Mouse (Mus musculus): ENCODE data around the gene Ulk4. TPM values are rescaled to one million over a fixed set of nuclear protein-coding genes. Genes with fewer than 3 reads are reported as not detected.

The Ulk4 gene
- polyA plus RNA-seq, 2 experiments, result 0.40 to 30.5 TPM

DNA sequence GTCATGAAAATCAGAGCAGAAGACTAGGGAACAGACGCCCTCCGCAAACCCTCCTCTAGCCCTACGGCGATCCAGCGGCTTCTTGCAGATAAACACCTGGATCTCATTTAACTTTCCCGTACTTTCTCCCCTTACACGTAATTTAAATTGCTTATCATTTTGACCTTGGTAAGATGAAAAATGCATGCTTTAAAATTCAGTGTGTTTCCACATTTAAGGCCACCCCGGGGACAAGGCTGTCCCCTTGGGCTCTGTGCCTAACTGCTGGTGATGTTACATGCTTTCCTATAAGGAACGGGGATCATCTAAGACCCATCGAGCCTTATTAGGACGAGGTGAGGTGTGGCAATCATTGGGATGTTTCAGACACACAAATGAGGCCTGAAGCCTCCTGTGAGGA, 256.6 kb downstream of the Ulk4 start:
- no peak overlapping the region for H3K9ac ChIP-seq (replicated peaks)
- ATAC-seq (ENCODE audit: insufficient read depth), result no peak

DNA sequence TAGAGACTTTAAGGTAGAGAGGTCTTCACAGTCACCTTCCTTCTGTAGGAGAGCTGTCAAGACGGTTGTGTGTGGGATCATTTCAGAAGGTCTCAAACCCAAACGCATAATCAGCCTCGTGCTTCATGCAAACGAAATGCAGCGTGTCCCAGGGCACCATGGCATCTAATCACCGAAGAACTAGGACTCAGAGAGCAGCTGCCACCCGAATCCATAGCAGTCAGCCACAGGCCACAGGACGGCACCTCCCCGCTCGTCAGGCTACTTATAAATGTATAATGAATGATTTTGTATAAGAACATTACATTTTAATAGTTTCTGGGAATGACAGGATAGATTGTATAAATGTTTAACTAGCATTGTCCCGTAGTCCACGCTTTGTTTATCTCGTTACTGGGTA, 257.1 kb downstream of the Ulk4 start:
- no peak for TF ChIP-seq CTCF (IDR thresholded peaks at IDR 0.05; ENCODE audit: low read depth)
- TF ChIP-seq EP300 (IDR thresholded peaks at IDR 0.05; ENCODE audit: low read depth), result no peak
- H3K4me1 ChIP-seq (replicated peaks; ENCODE audit: control insufficient read depth in 2 of 2, insufficient read depth in 2 of 2, low read length in 1 of 2), result peaks cover 0 to 16% of the 10 kb centered on the region in 2 experiments; a peak in 2 of 4 replicates
- no peak overlapping the region for H3K4me2 ChIP-seq (ENCODE audit: low read depth)
- no peak overlapping the region for H3K9ac ChIP-seq (replicated peaks)
- 71% methylated on average over 13 of the region's 13 CpGs for WGBS (ENCODE audit: insufficient replicate concordance)
- no peak for DNase-seq (ENCODE audit: low read depth in 3 of 3, low spot score in 3 of 3)
- H3K27ac ChIP-seq, result no peak overlapping the region
- no peak overlapping the region for H3K4me3 ChIP-seq (ENCODE audit: insufficient read depth in 1 of 2, low read depth in 2 of 2, low read length in 2 of 2)
- ATAC-seq (ENCODE audit: insufficient read depth), result no peak
- no peaks in the 10 kb centered on the region for H3K27me3 ChIP-seq (ENCODE audit: control insufficient read depth, insufficient read depth, low read length)
- H3K9me3 ChIP-seq (ENCODE audit: control insufficient read depth, low read length), result no peaks in the 10 kb centered on the region
- no peaks in the 10 kb centered on the region for H3K36me3 ChIP-seq (replicated peaks; ENCODE audit: control insufficient read depth, insufficient read depth, low read depth)

More for the DNA sequence above, 256.6 kb downstream of the Ulk4 start:
- peaks cover 0 to 16% of the 10 kb centered on the region in 2 experiments; a peak in 2 of 4 replicates for H3K4me1 ChIP-seq (replicated peaks; ENCODE audit: control insufficient read depth in 2 of 2, insufficient read depth in 2 of 2, low read length in 1 of 2)
- no peaks in the 10 kb centered on the region for H3K27me3 ChIP-seq (ENCODE audit: control insufficient read depth, insufficient read depth, low read length)
- H3K4me2 ChIP-seq (ENCODE audit: low read depth), result no peak overlapping the region
- H3K9me3 ChIP-seq (ENCODE audit: control insufficient read depth, low read length), result no peaks in the 10 kb centered on the region
- H3K27ac ChIP-seq, result no peak overlapping the region
- no peaks in the 10 kb centered on the region for H3K36me3 ChIP-seq (replicated peaks; ENCODE audit: control insufficient read depth, insufficient read depth, low read depth)
- no peak overlapping the region for H3K4me3 ChIP-seq (ENCODE audit: insufficient read depth in 1 of 2, low read depth in 2 of 2, low read length in 2 of 2)
- no peak for DNase-seq (ENCODE audit: low read depth in 3 of 3, low spot score in 3 of 3)
- WGBS (ENCODE audit: insufficient replicate concordance), result 73% methylated on average over 11 of the region's 11 CpGs
- TF ChIP-seq EP300 (IDR thresholded peaks at IDR 0.05; ENCODE audit: low read depth) (no peak), CTCF (IDR thresholded peaks at IDR 0.05; ENCODE audit: low read depth) (no peak)

DNA sequence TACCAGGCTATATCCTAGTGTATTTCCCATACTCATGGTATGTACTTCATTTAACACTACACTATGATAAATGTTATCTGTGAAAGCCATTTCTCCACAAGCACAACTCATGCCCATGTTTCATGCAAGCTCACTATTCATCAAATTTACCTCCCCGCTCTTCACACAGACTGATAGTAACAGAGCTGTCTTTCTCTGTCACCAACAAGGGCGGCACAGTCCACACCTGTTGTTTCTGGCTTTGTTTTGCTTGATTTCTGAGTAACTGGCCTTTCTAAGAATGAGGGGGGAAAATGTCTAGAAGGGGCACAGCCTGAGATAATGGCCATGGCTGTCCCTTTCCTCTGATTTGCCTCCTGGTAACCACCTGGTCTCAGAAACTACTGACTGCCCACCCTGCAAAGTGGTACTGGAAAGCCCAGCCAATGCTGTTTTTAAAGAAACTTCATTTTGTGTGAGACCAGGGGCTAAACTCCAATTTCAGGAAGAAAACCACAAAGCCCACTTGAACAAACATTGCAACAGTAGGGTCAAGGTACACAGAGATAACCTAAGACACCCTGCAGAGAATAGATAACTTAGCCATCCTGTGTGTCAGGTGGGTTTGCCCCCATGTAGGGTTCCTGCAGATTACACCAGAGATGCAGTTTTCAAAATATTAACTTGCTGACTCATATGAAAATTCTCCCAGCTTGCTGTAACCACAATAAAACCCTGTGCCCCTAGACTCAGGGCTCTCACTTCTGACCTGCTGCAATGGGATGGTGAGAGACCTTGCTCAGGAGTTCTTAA, 258.3 kb downstream of the Ulk4 start:
- H3K9me3 ChIP-seq (ENCODE audit: control insufficient read depth, low read length), result no peaks in the 10 kb centered on the region
- H3K4me3 ChIP-seq (ENCODE audit: insufficient read depth in 1 of 2, low read depth in 2 of 2, low read length in 2 of 2), result no peak overlapping the region
- no peaks in the 10 kb centered on the region for H3K36me3 ChIP-seq (replicated peaks; ENCODE audit: control insufficient read depth, insufficient read depth, low read depth)
- no peak overlapping the region for H3K27ac ChIP-seq
- H3K4me1 ChIP-seq (replicated peaks; ENCODE audit: control insufficient read depth in 2 of 2, insufficient read depth in 2 of 2, low read length in 1 of 2), result peaks cover 0 to 16% of the 10 kb centered on the region in 2 experiments; a peak in 2 of 4 replicates
- no peak overlapping the region for H3K9ac ChIP-seq (replicated peaks)
- no peaks in the 10 kb centered on the region for H3K27me3 ChIP-seq (ENCODE audit: control insufficient read depth, insufficient read depth, low read length)
- ATAC-seq (ENCODE audit: insufficient read depth), result peak; percentile 71
- TF ChIP-seq EP300 (IDR thresholded peaks at IDR 0.05; ENCODE audit: low read depth), result 0 out of 2 replicates have a peak, but pooled peaks have one; percentile 17
- TF ChIP-seq CTCF (IDR thresholded peaks at IDR 0.05; ENCODE audit: low read depth), result no peak
- WGBS (ENCODE audit: insufficient replicate concordance), result 19% methylated on average over 2 of the region's 2 CpGs
- DNase-seq (ENCODE audit: low read depth in 3 of 3, low spot score in 3 of 3), result peak; percentile 7 to 28 (median 22)
- 0 out of 2 replicates have a peak overlapping the region, but pooled peaks have one; percentile 16 for H3K4me2 ChIP-seq (ENCODE audit: low read depth)

DNA sequence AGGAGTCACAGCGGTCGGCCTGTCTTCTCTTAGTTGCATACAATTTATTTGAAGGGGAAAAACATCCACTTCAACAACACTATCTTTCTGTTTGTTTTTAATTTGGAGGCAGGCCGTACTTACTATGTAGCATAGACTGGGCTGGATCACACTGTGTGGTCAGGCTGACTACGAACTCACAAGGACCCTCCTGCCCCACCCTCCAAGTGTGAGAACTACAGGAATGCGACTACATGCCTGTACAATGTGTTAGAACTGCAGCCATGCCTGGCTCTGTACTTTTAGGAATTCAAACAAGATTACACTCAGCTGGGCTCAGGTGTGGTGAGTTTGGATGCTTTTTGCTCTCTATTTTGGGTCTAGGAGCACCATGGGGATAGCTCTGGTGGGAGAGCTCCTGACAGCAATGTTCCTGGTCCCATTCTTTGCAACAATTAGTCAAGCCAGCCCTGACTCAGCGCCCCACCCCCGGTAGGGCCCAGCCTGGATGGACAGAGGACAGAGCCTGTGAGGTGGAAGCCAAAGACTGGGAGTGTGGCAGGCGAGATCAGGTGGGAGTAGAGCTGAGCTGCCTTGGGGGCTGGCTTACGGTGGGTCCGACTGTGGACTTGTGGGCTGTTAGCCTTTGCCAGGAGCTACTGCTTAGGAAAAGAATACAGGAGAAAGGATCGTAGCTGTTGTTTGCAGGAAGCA, 261.0 kb downstream of the Ulk4 start:
- TF ChIP-seq CTCF (IDR thresholded peaks at IDR 0.05; ENCODE audit: low read depth) (no peak), EP300 (IDR thresholded peaks at IDR 0.05; ENCODE audit: low read depth) (no peak)
- WGBS (ENCODE audit: insufficient replicate concordance), result 59% methylated on average over 11 of the region's 11 CpGs
- Histone ChIP-seq H3K36me3 (replicated peaks; ENCODE audit: control insufficient read depth, insufficient read depth, low read depth) (no peaks in the 10 kb centered on the region), H3K9ac (replicated peaks) (no peak overlapping the region), H3K4me2 (ENCODE audit: low read depth) (no peak overlapping the region), H3K27ac (no peak overlapping the region), H3K4me3 (ENCODE audit: insufficient read depth in 1 of 2, low read depth in 2 of 2, low read length in 2 of 2) (no peak overlapping the region), H3K4me1 (replicated peaks; ENCODE audit: control insufficient read depth in 2 of 2, insufficient read depth in 2 of 2, low read length in 1 of 2) (peaks cover 0 to 16% of the 10 kb centered on the region in 2 experiments; a peak in 2 of 4 replicates), H3K27me3 (ENCODE audit: control insufficient read depth, insufficient read depth, low read length) (no peaks in the 10 kb centered on the region), H3K9me3 (ENCODE audit: control insufficient read depth, low read length) (no peaks in the 10 kb centered on the region)
- DNase-seq (ENCODE audit: low read depth in 3 of 3, low spot score in 3 of 3) (no peak), ATAC-seq (ENCODE audit: insufficient read depth) (no peak)

DNA sequence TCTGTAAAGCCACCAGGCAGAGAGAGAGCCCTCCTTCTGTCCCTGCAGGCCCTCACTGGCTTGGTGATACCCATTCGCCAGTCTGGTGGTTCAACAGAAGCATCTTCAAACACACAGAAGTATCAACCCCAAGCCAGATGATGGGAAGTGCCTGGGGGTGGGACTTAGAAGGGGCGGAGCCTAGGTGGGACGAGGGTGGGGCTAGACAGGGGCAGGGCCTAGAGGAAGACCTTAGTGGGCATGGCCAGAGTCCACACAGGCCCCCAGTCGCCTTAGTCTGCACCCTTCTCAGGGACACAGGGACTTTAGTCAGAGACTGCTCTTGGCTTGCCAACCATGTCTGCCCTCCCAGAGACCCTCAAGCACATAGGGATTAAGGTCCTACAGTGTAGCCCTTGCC, 265.5 kb downstream of the Ulk4 start:
- ATAC-seq (ENCODE audit: insufficient read depth), result no peak
- no peak for TF ChIP-seq CTCF (IDR thresholded peaks at IDR 0.05; ENCODE audit: low read depth)
- no peak for TF ChIP-seq EP300 (IDR thresholded peaks at IDR 0.05; ENCODE audit: low read depth)
- H3K4me3 ChIP-seq (ENCODE audit: insufficient read depth in 1 of 2, low read depth in 2 of 2, low read length in 2 of 2), result no peak overlapping the region
- no peaks in the 10 kb centered on the region for H3K9me3 ChIP-seq (ENCODE audit: control insufficient read depth, low read length)
- no peak overlapping the region for H3K4me2 ChIP-seq (ENCODE audit: low read depth)
- no peak overlapping the region for H3K9ac ChIP-seq (replicated peaks)
- no peaks in the 10 kb centered on the region for H3K4me1 ChIP-seq (replicated peaks; ENCODE audit: control insufficient read depth in 2 of 2, insufficient read depth in 2 of 2, low read length in 1 of 2)
- no peak overlapping the region for H3K27ac ChIP-seq
- WGBS (ENCODE audit: insufficient replicate concordance), result 30% methylated on average over 4 of the region's 4 CpGs
- H3K36me3 ChIP-seq (replicated peaks; ENCODE audit: control insufficient read depth, insufficient read depth, low read depth), result no peaks in the 10 kb centered on the region
- no peaks in the 10 kb centered on the region for H3K27me3 ChIP-seq (ENCODE audit: control insufficient read depth, insufficient read depth, low read length)
- no peak for DNase-seq (ENCODE audit: low read depth in 3 of 3, low spot score in 3 of 3)
